Mouse (Mus musculus): ENCODE data around the gene Rac1.

DNA sequence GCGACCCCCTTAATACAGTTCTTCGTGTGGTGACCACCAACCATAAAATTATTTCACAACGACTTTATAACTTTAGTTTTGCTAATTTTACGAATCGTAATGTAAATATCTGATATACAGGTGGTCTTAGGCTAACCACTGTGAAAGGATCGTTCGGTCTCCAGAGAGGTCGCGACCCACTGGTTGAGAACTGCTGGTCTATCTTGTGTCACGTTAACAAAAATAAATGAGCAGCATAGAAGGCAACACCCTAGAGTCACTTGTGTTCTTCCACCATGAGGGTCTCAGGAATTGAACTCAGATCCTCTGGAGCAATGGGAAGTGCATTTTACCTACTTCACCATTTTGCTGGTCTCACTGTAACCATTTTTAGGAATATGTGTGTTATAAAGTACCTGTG lies 20.0 kb upstream of the Rac1 start:
- TF ChIP-seq CTCF (IDR thresholded peaks at IDR 0.05; ENCODE audit: low read depth) (no peak), EP300 (optimal IDR thresholded peaks at IDR 0.05) (no peak)

Data from stomach, postnatal 0 days (tissue).